Mouse (Mus musculus) neural tube, embryonic 15.5 days (tissue): ENCODE results near the gene Phrf1. TPM values are rescaled to one million over a fixed set of nuclear protein-coding genes. Genes with fewer than 3 reads are reported as not detected.

ENCODE experiments used
- ATAC-seq: fragments of 200-750 bp; cut with Nextera tagmentation; 2 replicates; pipeline ENCODE4 v1.8.0; 2017; ENCODE audit warnings: mild to moderate bottlenecking, moderate TSS enrichment, moderate library complexity; ENCODE audit not compliant: low FRiP score
- H3K27ac ChIP-seq: fragments of 300-500 bp; sonication (generic); replicated peaks from 2 replicates; pipeline ENCODE4 v1.5.1; 2015; ENCODE audit warnings: mild to moderate bottlenecking, inconsistent platforms
- H3K27me3 ChIP-seq: fragments of 300-500 bp; sonication (generic); replicated peaks from 2 replicates; pipeline ENCODE4 v1.6.1; 2015; ENCODE audit warnings: inconsistent platforms
- H3K36me3 ChIP-seq: fragments of 300-500 bp; sonication (generic); 2 replicates; pipeline ENCODE4 v1.6.1; 2015; ENCODE audit warnings: inconsistent platforms
- H3K4me1 ChIP-seq: fragments of 300-500 bp; sonication (generic); 2 replicates; pipeline ENCODE4 v1.6.1; 2015; ENCODE audit warnings: inconsistent platforms
- H3K4me2 ChIP-seq: fragments of 300-500 bp; sonication (generic); 2 replicates; pipeline ENCODE4 v1.6.1; 2015; ENCODE audit warnings: inconsistent platforms, mild to moderate bottlenecking, moderate library complexity
- H3K4me3 ChIP-seq: fragments of 300-500 bp; sonication (generic); replicated peaks from 2 replicates; pipeline ENCODE4 v1.5.1; 2015; ENCODE audit warnings: mild to moderate bottlenecking, inconsistent platforms
- H3K9ac ChIP-seq: fragments of 300-500 bp; sonication (generic); replicated peaks from 2 replicates; pipeline ENCODE4 v1.6.1; 2015; ENCODE audit warnings: mild to moderate bottlenecking, inconsistent platforms
- H3K9me3 ChIP-seq: fragments of 300-500 bp; sonication (generic); replicated peaks from 2 replicates; pipeline ENCODE4 v1.6.1; 2016; ENCODE audit warnings: inconsistent platforms
- WGBS: fragments of 180-500 bp; shearing (Covaris S2); methylation state at CpG from one replicate; pipeline ENCODE4 v1.1.7; 2015; ENCODE audit warnings: mixed read lengths; 5-methylcytosine and 5-hydroxymethylcytosine counted together
- microRNA counts: library from miRNA; unstranded; fragments of <30 nt; microRNA quantifications from one replicate; lab custom pipeline; 2016
- microRNA-seq: library from miRNA; unstranded; fragments of <30 nt; microRNA quantifications from one replicate; pipeline ENCODE4, GENCODE M21; 2017
- polyA plus RNA-seq: library from polyadenylated mRNA; unstranded; fragments of >200 nt; fragmentation: Nextera tagmentation; extraction: Ambion mirVana; gene quantifications from 2 replicates; pipeline ENCODE4 v1.2.1, GENCODE M21; 2015

Phrf1 gene
- polyA plus RNA-seq, 1 experiment from 2014 or later, result 54.9 TPM

DNA sequence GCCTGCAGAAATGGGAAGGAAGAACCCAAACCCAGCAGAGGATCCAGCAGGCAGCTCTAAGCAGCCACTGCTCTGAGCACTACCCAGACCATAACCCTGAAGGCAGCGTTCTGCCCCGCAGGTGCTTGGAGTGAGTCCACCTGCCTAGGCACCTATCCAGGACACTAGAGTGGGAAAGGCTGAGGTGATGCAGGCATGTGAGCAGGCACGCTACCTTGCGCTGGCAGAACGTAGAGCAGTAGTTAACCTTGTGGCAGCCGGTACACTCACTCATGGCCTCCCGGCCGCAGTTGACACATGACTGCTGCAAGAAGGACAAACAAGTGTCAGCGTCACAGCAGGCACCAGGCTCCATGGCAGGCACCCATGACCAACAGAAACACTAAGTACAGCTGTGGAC lies 72.8 kb downstream of the Phrf1 start:
- Histone ChIP-seq H3K36me3 (peaks cover 86% of the 10 kb centered on the region), H3K4me2 (no peak overlapping the region), H3K27ac (no peak overlapping the region), H3K27me3 (no peaks in the 10 kb centered on the region), H3K4me3 (no peak overlapping the region), H3K9me3 (no peaks in the 10 kb centered on the region), H3K9ac (no peak overlapping the region), H3K4me1 (no peaks in the 10 kb centered on the region)
- no peak for ATAC-seq
- WGBS, result 96% methylated on average over 9 of the region's 9 CpGs

DNA sequence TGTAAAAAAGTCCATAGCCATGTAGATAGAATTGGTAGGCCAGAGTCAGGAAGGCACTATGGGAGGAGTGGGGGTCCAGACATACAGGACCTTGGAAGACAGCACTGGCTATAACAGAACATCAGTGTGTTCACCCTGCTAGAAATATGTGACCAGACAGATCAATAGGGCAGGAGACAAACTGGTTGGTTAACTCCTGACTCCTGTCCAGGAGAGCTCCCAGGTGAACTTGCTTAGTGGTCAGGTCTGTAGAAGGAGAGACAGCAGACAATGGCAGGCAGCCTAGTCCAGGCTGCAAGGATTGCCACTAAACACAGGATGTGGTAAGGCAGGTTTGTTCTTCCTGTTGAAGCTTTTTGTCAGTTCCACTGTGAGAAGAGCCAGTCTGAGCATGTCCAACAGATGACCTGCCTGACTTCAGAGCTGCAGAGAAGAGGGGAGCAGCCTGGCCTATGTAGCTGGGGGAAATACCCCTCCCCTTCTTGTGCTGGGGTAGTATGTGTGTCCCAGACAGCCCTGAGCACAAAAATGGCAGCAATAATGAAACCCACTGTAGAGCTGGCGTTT lies 74.2 kb downstream of the Phrf1 start:
- Histone ChIP-seq H3K27me3 (no peaks in the 10 kb centered on the region), H3K9me3 (no peaks in the 10 kb centered on the region), H3K36me3 (peaks cover 89% of the 10 kb centered on the region), H3K4me3 (no peak overlapping the region), H3K9ac (no peak overlapping the region), H3K27ac (no peak overlapping the region), H3K4me2 (no peak overlapping the region), H3K4me1 (no peaks in the 10 kb centered on the region)
- 94% methylated on average over 1 of the region's 1 CpGs for WGBS
- ATAC-seq, result no peak

DNA sequence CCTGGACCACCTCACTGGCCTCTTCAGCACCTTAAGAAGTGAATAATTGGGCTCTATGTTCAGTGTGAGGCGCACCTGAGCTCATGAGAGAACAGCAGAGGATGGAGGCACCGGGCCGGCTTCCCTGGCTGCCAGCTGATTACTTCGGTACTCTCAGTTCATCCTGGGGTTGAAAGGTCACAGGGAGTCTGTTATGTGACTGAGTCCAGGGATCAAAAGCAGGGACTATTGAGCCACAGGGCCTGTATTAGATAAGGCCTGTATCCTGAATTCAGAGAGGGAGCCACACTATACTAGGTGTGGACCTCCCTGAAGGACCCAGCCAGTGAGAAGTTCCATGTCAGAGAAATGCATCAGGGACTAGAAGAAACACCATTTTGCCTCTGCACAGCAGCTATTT lies 76.0 kb downstream of the Phrf1 start:
- Histone ChIP-seq H3K4me3 (no peak overlapping the region), H3K9me3 (no peaks in the 10 kb centered on the region), H3K27me3 (no peaks in the 10 kb centered on the region), H3K4me2 (no peak overlapping the region), H3K9ac (no peak overlapping the region), H3K4me1 (no peaks in the 10 kb centered on the region), H3K36me3 (peaks cover 94% of the 10 kb centered on the region), H3K27ac (no peak overlapping the region)
- ATAC-seq, result no peak
- 91% methylated on average over 4 of the region's 4 CpGs for WGBS

MicroRNAs within 50 kb of the gene (microRNA counts, 519-probe panel; counts per million panel counts)
- 2,819 counts per million, percentile 67 among the panel's probes with 10 or more counts for microRNA mmu-miR-210 (lab: Ali Mortazavi, UCI)

Small RNAs within 50 kb of the gene (microRNA-seq; reads per million reads assigned to microRNA genes)
- 161 reads per million, percentile 59 among the genes with 10 or more reads in this experiment for gene Mir210

Other genes with a start within 250 kb of the Phrf1 start
- 50.1 and 243 TPM in 2 replicates for gene Ifitm3, start 218.0 kb upstream of the Phrf1 start, polyA plus RNA-seq
- gene Ifitm6, start 210.9 kb upstream of the Phrf1 start, polyA plus RNA-seq, result 1.7 and 1.8 TPM in 2 replicates
- gene Gm17387, start 199.7 kb upstream of the Phrf1 start, polyA plus RNA-seq, result not detected in 2 replicates
- 39.3 and 51.2 TPM in 2 replicates for gene B4galnt4, start 167.7 kb upstream of the Phrf1 start, polyA plus RNA-seq
- gene Pkp3, start 150.6 kb upstream of the Phrf1 start, polyA plus RNA-seq, result 0.18 and 8.4 TPM in 2 replicates
- 3.3 and 7.8 TPM in 2 replicates for gene Sigirr, start 128.2 kb upstream of the Phrf1 start, polyA plus RNA-seq
- gene Ano9, start 111.0 kb upstream of the Phrf1 start, polyA plus RNA-seq, result 0.60 and 1.4 TPM in 2 replicates
- gene Ptdss2, start 106.4 kb upstream of the Phrf1 start, polyA plus RNA-seq, result 83.2 and 86.7 TPM in 2 replicates
- gene Rnh1, start 55.9 kb upstream of the Phrf1 start, polyA plus RNA-seq, result 50.0 and 69.8 TPM in 2 replicates
- 166 and 188 TPM in 2 replicates for gene Hras, start 34.8 kb upstream of the Phrf1 start, polyA plus RNA-seq
- 9.0 and 9.1 TPM in 2 replicates for gene Lrrc56, start 34.6 kb upstream of the Phrf1 start, polyA plus RNA-seq
- gene Lmntd2, start 14.7 kb upstream of the Phrf1 start, polyA plus RNA-seq, result 0.35 and 1.6 TPM in 2 replicates
- gene Rassf7, start 12.9 kb upstream of the Phrf1 start, polyA plus RNA-seq, result 24.1 and 28.1 TPM in 2 replicates
- gene Irf7, start 37.7 kb downstream of the Phrf1 start, polyA plus RNA-seq, result 2.6 and 7.8 TPM in 2 replicates
- 4.2 TPM in 1 of 2 replicates, not detected in the other for gene Cdhr5, start 48.0 kb downstream of the Phrf1 start, polyA plus RNA-seq
- gene Sct, start 50.3 kb downstream of the Phrf1 start, polyA plus RNA-seq, result 5.4 and 11.0 TPM in 2 replicates
- gene Drd4, start 63.2 kb downstream of the Phrf1 start, polyA plus RNA-seq, result 0.87 and 1.3 TPM in 2 replicates
- 178 and 200 TPM in 2 replicates for gene Deaf1, start 98.9 kb downstream of the Phrf1 start, polyA plus RNA-seq
- 50.5 and 55.8 TPM in 2 replicates for gene Tmem80, start 99.0 kb downstream of the Phrf1 start, polyA plus RNA-seq
- 0.23 and 10.7 TPM in 2 replicates for gene Eps8l2, start 110.1 kb downstream of the Phrf1 start, polyA plus RNA-seq
- 269 and 298 TPM in 2 replicates for gene Taldo1, start 163.4 kb downstream of the Phrf1 start, polyA plus RNA-seq
- 49.3 and 50.4 TPM in 2 replicates for gene Gatd1, start 185.4 kb downstream of the Phrf1 start, polyA plus RNA-seq
- gene Cend1, start 200.7 kb downstream of the Phrf1 start, polyA plus RNA-seq, result 185 and 208 TPM in 2 replicates
- gene Slc25a22, start 209.1 kb downstream of the Phrf1 start, polyA plus RNA-seq, result 76.7 and 88.8 TPM in 2 replicates
- gene Pidd1, start 215.2 kb downstream of the Phrf1 start, polyA plus RNA-seq, result 2.7 and 5.0 TPM in 2 replicates
- gene Rplp2, start 218.6 kb downstream of the Phrf1 start, polyA plus RNA-seq, result 743 and 829 TPM in 2 replicates
- 17.2 and 25.7 TPM in 2 replicates for gene Pnpla2, start 226.4 kb downstream of the Phrf1 start, polyA plus RNA-seq
- 7.1 and 9.6 TPM in 2 replicates for gene Cracr2b, start 232.3 kb downstream of the Phrf1 start, polyA plus RNA-seq
- 23.7 and 25.1 TPM in 2 replicates for gene Cd151, start 238.6 kb downstream of the Phrf1 start, polyA plus RNA-seq
- 85.3 and 89.8 TPM in 2 replicates for gene Polr2l, start 246.3 kb downstream of the Phrf1 start, polyA plus RNA-seq
- gene Tspan4, start 246.5 kb downstream of the Phrf1 start, polyA plus RNA-seq, result 73.0 and 77.3 TPM in 2 replicates